Mouse (Mus musculus): ENCODE data around the gene Gm17545. TPM values are rescaled to one million over a fixed set of nuclear protein-coding genes. Genes with fewer than 3 reads are reported as not detected.

Gm17545 gene
- total and polyA plus RNA-seq, 3 experiments, result not detected

GRCm38 (mm10) chr9:22466212-22466611 is 12.1 kb downstream of the Gm17545 start:
- Histone ChIP-seq H3K4me1 (ENCODE audit: insufficient read depth, low read depth, low read length) (peaks cover 21% of the 10 kb centered on the region), H3K27me3 (ENCODE audit: insufficient read depth, low read length) (no peaks in the 10 kb centered on the region), H3K4me3 (ENCODE audit: low read depth, low read length) (no peak overlapping the region; the same call in 1 of the 2 replicates), H3K36me3 (replicated peaks) (peaks cover 51% of the 10 kb centered on the region), H3K9me3 (replicated peaks) (no peaks in the 10 kb centered on the region)
- TF ChIP-seq POLR2AphosphoS5 (IDR thresholded peaks at IDR 0.05; ENCODE audit: insufficient replicate concordance, low read depth, low read length), result no peak
- TF ChIP-seq GATA1 (IDR thresholded peaks at IDR 0.05; ENCODE audit: borderline replicate concordance, low read length), result no peak
- TF ChIP-seq CTCF (IDR thresholded peaks at IDR 0.05; ENCODE audit: low read depth, low read length), result no peak
- TF ChIP-seq GATA2 (IDR thresholded peaks at IDR 0.05; ENCODE audit: borderline replicate concordance, low read depth, low read length), result no peak
- TF ChIP-seq TAL1 (conservative IDR thresholded peaks at IDR 0.05; ENCODE audit: low read depth, low read length), result no peak
- DNase-seq (ENCODE audit: low spot score), result no peak
- no peak for ATAC-seq (ENCODE audit: extremely low read depth, insufficient number of reproducible peaks, low FRiP score, poor library complexity, severe bottlenecking)

GRCm38 (mm10) chr9:22467371-22468169 is 13.5 kb downstream of the Gm17545 start:
- no peaks in the 10 kb centered on the region for H3K27me3 ChIP-seq (ENCODE audit: insufficient read depth, low read length)
- peaks cover 21% of the 10 kb centered on the region for H3K4me1 ChIP-seq (ENCODE audit: insufficient read depth, low read depth, low read length)
- peak overlapping the region; percentile 93 for H3K4me3 ChIP-seq (ENCODE audit: low read depth, low read length)
- H3K36me3 ChIP-seq (replicated peaks), result peaks cover 38% of the 10 kb centered on the region
- TF ChIP-seq POLR2AphosphoS5 (IDR thresholded peaks at IDR 0.05; ENCODE audit: insufficient replicate concordance, low read depth, low read length) (no peak), CTCF (IDR thresholded peaks at IDR 0.05; ENCODE audit: low read depth, low read length) (no peak), TAL1 (conservative IDR thresholded peaks at IDR 0.05; ENCODE audit: low read depth, low read length) (no peak), GATA1 (IDR thresholded peaks at IDR 0.05; ENCODE audit: borderline replicate concordance, low read length) (no peak), GATA2 (IDR thresholded peaks at IDR 0.05; ENCODE audit: borderline replicate concordance, low read depth, low read length) (no peak)
- no peaks in the 10 kb centered on the region for H3K9me3 ChIP-seq (replicated peaks)
- peak; percentile 33 for DNase-seq (ENCODE audit: low spot score)
- ATAC-seq (ENCODE audit: extremely low read depth, insufficient number of reproducible peaks, low FRiP score, poor library complexity, severe bottlenecking), result no peak

- H3K27me3 ChIP-seq (ENCODE audit: insufficient read depth, low read length), result no peaks in the 10 kb centered on the region
- TF ChIP-seq CTCF (IDR thresholded peaks at IDR 0.05; ENCODE audit: low read depth, low read length), result no peak
- no peak for TF ChIP-seq GATA2 (IDR thresholded peaks at IDR 0.05; ENCODE audit: borderline replicate concordance, low read depth, low read length)
- no peak for TF ChIP-seq TAL1 (conservative IDR thresholded peaks at IDR 0.05; ENCODE audit: low read depth, low read length)
- DNase-seq (ENCODE audit: low spot score), result peak; percentile 81
Measured at GRCm38 (mm10) chr9:22468170-22468898, 14.2 kb downstream of the Gm17545 start.

GRCm38 (mm10) chr9:22468899-22469259 is 14.8 kb downstream of the Gm17545 start:
- Histone ChIP-seq H3K27me3 (ENCODE audit: insufficient read depth, low read length) (no peaks in the 10 kb centered on the region), H3K36me3 (replicated peaks) (peaks cover 25% of the 10 kb centered on the region), H3K9me3 (replicated peaks) (no peaks in the 10 kb centered on the region), H3K4me1 (ENCODE audit: insufficient read depth, low read depth, low read length) (peaks cover 21% of the 10 kb centered on the region), H3K4me3 (ENCODE audit: low read depth, low read length) (no peak overlapping the region; the same call in 1 of the 2 replicates)
- TF ChIP-seq GATA1 (IDR thresholded peaks at IDR 0.05; ENCODE audit: borderline replicate concordance, low read length) (no peak), CTCF (IDR thresholded peaks at IDR 0.05; ENCODE audit: low read depth, low read length) (no peak), TAL1 (conservative IDR thresholded peaks at IDR 0.05; ENCODE audit: low read depth, low read length) (no peak), GATA2 (IDR thresholded peaks at IDR 0.05; ENCODE audit: borderline replicate concordance, low read depth, low read length) (no peak), POLR2AphosphoS5 (IDR thresholded peaks at IDR 0.05; ENCODE audit: insufficient replicate concordance, low read depth, low read length) (no peak)
- ATAC-seq (ENCODE audit: extremely low read depth, insufficient number of reproducible peaks, low FRiP score, poor library complexity, severe bottlenecking) (no peak), DNase-seq (ENCODE audit: low spot score) (no peak)

More at GRCm38 (mm10) chr9:22468170-22468898, 14.2 kb downstream of the Gm17545 start:
- Histone ChIP-seq H3K4me1 (ENCODE audit: insufficient read depth, low read depth, low read length) (peaks cover 21% of the 10 kb centered on the region), H3K4me3 (ENCODE audit: low read depth, low read length) (peak overlapping the region; percentile 93), H3K9me3 (replicated peaks) (no peaks in the 10 kb centered on the region), H3K36me3 (replicated peaks) (peaks cover 30% of the 10 kb centered on the region)
- peak; percentile 28 for ATAC-seq (ENCODE audit: extremely low read depth, insufficient number of reproducible peaks, low FRiP score, poor library complexity, severe bottlenecking)

- peak within 1 kb of the TSS; percentile 93 for H3K4me3 ChIP-seq (ENCODE audit: low read depth, low read length)
- H3K27me3 ChIP-seq (ENCODE audit: insufficient read depth, low read length), result no peaks in the 10 kb centered on the region
- H3K4me1 ChIP-seq (ENCODE audit: insufficient read depth, low read depth, low read length), result peaks cover 17% of the 10 kb centered on the region
- TF ChIP-seq TAL1 (conservative IDR thresholded peaks at IDR 0.05; ENCODE audit: low read depth, low read length) (no peak), CTCF (IDR thresholded peaks at IDR 0.05; ENCODE audit: low read depth, low read length) (no peak), GATA2 (IDR thresholded peaks at IDR 0.05; ENCODE audit: borderline replicate concordance, low read depth, low read length) (no peak), POLR2AphosphoS5 (IDR thresholded peaks at IDR 0.05; ENCODE audit: insufficient replicate concordance, low read depth, low read length) (no peak), GATA1 (IDR thresholded peaks at IDR 0.05; ENCODE audit: borderline replicate concordance, low read length) (no peak)
- H3K9me3 ChIP-seq (replicated peaks), result no peaks in the 10 kb centered on the region
- H3K36me3 ChIP-seq (replicated peaks), result peaks cover 18% of the 10 kb centered on the region
- no peak for ATAC-seq (ENCODE audit: extremely low read depth, insufficient number of reproducible peaks, low FRiP score, poor library complexity, severe bottlenecking)
- no peak for DNase-seq (ENCODE audit: low spot score)
Measured at GRCm38 (mm10) chr9:22469643-22470042, 15.6 kb downstream of the Gm17545 start, which contains the start of gene Rp9. TSS of gene Rp9 (minus strand) at chr9:22469743.

GRCm38 (mm10) chr9:22475424-22475868 is 21.4 kb downstream of the Gm17545 start, which contains the start of gene Bbs9:
TSS of gene Bbs9 (plus strand) at chr9:22475715.
- Histone ChIP-seq H3K36me3 (replicated peaks) (peaks cover 5% of the 10 kb centered on the region), H3K4me3 (ENCODE audit: low read depth, low read length) (peak within 1 kb of the TSS; percentile 72), H3K27me3 (ENCODE audit: insufficient read depth, low read length) (no peaks in the 10 kb centered on the region), H3K9me3 (replicated peaks) (no peaks in the 10 kb centered on the region), H3K4me1 (ENCODE audit: insufficient read depth, low read depth, low read length) (peaks cover 26% of the 10 kb centered on the region)
- DNase-seq (ENCODE audit: low spot score), result peak; percentile 76
- TF ChIP-seq GATA2 (IDR thresholded peaks at IDR 0.05; ENCODE audit: borderline replicate concordance, low read depth, low read length) (no peak), TAL1 (conservative IDR thresholded peaks at IDR 0.05; ENCODE audit: low read depth, low read length) (no peak), CTCF (IDR thresholded peaks at IDR 0.05; ENCODE audit: low read depth, low read length) (no peak), GATA1 (IDR thresholded peaks at IDR 0.05; ENCODE audit: borderline replicate concordance, low read length) (no peak), POLR2AphosphoS5 (IDR thresholded peaks at IDR 0.05; ENCODE audit: insufficient replicate concordance, low read depth, low read length) (no peak)
- ATAC-seq (ENCODE audit: extremely low read depth, insufficient number of reproducible peaks, low FRiP score, poor library complexity, severe bottlenecking), result peak; percentile 96

Measured in G1E (cell line).